Mouse (Mus musculus) liver, embryonic 14.5 days (tissue): ENCODE measurements at regions not wholly inside any gene's neighbourhood (a gene's known extent, or its start where the extent isn't known, plus 50 kb on each side); places are given as distances from the start of the nearest gene placed in this dataset.

Experiments
- CTCF ChIP-seq: IDR thresholded peaks from 2 replicates; pipeline ENCODE4 v1.5.1; 2016; ENCODE audit warnings: antibody characterized with exemption, low read depth, control low read depth
- EP300 ChIP-seq: IDR thresholded peaks from 2 replicates; pipeline ENCODE4 v1.6.1; 2016; ENCODE audit warnings: antibody characterized with exemption, low read depth

DNA sequence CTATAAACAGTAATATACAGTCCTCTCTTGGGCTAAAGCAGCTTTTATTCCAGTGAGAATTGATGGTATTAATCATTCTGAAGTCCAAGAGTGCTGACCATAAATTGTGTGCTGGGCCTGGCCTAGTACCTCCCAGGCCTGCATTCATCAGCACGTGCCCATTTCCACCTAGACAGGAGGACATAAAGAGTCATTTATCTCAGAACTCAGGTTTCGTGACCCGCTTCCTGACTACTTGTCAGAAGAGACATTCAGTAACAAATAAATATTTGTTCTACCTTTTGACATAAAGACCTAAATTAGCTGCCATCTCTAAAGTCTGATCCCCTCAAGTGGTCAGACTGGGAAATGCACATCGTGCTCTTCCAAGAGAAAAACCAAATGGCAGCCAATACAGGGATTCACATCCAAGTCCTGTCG is 1522.6 kb downstream of the 4930444P10Rik start:
- TF ChIP-seq CTCF = peak; percentile 23; the same call in 1 of the 2 replicates
- no peak for TF ChIP-seq EP300
